Mouse (Mus musculus) myocyte (in vitro differentiated cells): Measurements from ENCODE around the gene Gm20747. TPM values are rescaled to one million over a fixed set of nuclear protein-coding genes. Genes with fewer than 3 reads are reported as not detected.
"Not testable (repeated sequence)": the region's sequence is repeated elsewhere in the genome, so short reads cannot be mapped to it uniquely, and the experiment has no call there.

Source experiments
- H3K27me3 ChIP-seq: one replicate; pipeline ENCODE4 v1.6.1; 2011; ENCODE audit not compliant: control insufficient read depth, insufficient read depth, insufficient read length
- H3K36me3 ChIP-seq: one replicate; pipeline ENCODE4 v1.6.1; 2011; ENCODE audit not compliant: control insufficient read depth, insufficient read depth
- H3K4me2 ChIP-seq: one replicate; pipeline ENCODE4 v1.6.1; 2011; ENCODE audit warnings: low read depth, control low read depth
- H3K4me3 ChIP-seq: one replicate; pipeline ENCODE4 v1.5.1; 2011; ENCODE audit warnings: mild to moderate bottlenecking, control low read depth, moderate library complexity
- H3K79me2 ChIP-seq: one replicate; pipeline ENCODE4 v1.6.1; 2011; ENCODE audit not compliant: control insufficient read depth, insufficient read depth
- H3ac ChIP-seq: one replicate; pipeline ENCODE4 v1.6.1; 2011; ENCODE audit not compliant: control insufficient read depth, insufficient read length
- polyA plus RNA-seq: library from polyadenylated mRNA; unstranded; fragments of >200 nt; fragmentation: generic; extraction: Trizol; gene quantifications from one replicate; pipeline ENCODE4 v1.2.1, GENCODE M21; 2012; ENCODE audit warnings: missing spikeins

Gm20747 gene
- not detected for polyA plus RNA-seq

- H3ac ChIP-seq, H3K4me3 ChIP-seq, H3K36me3 ChIP-seq, H3K27me3 ChIP-seq, H3K4me2 ChIP-seq, H3K79me2 ChIP-seq: not testable (repeated sequence)
Observed at GRCm38 (mm10) chrY:53418191-53418590, at the start of gene Gm20747. Gene Gm20747 (minus strand): TSS chrY:53418291.
